ENCODE assay signal across 8 mouse cellular contexts in the genomic region with DNA sequence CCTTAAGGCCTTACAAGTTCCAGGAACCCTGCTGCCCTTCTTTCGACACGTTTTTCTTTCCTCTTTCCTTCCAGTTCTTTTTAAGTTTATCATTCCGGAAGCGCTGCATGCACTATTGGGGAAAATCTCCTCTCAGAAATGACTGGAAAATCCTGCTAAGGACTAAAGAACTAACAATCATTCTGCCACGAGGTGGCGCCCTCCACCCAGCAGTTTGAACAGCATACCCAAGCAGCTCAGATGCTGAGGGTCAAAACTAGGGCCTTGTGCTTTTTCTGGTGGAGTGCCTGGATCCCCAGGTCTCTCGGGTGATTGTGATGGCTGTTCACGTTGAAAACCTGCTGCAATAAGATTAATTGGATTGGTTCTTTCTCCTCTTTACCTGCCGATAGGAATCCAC. TPM values are rescaled to one million over a fixed set of nuclear protein-coding genes. Genes with fewer than 3 reads are reported as not detected.
DNase-seq lines count a peak whose midpoint lies in the region; ATAC-seq and TF ChIP-seq lines count a peak whose summit lies in the region.

No protein-coding gene starts in this region.

- H3K36me3 ChIP-seq in small intestine, adult 2 months (ENCODE audit: control insufficient read depth, insufficient read depth, low read length): no peaks in the 10 kb centered on the region

- H3K27me3 ChIP-seq in small intestine, adult 2 months (ENCODE audit: control insufficient read depth, insufficient read depth, low read length): no peaks in the 10 kb centered on the region

- H3K4me3 ChIP-seq in gastrocnemius, adult 2 months: peak overlapping the region; percentile 36; the same call in 1 of the 2 replicates
- no peak overlapping the region for H3K4me3 ChIP-seq in small intestine, adult 2 months (ENCODE audit: low read depth, low read length)

- peak; percentile 67 for TF ChIP-seq CTCF in gastrocnemius, adult 2 months (IDR thresholded peaks at IDR 0.05)
- peak; percentile 59; the same call in 1 of the 2 replicates for TF ChIP-seq CTCF in small intestine, adult 2 months (IDR thresholded peaks at IDR 0.05; ENCODE audit: extremely low read depth, insufficient read length, insufficient replicate concordance, low read depth, low read length)

- no peak for TF ChIP-seq POLR2A in small intestine, adult 2 months (IDR thresholded peaks at IDR 0.05; ENCODE audit: low read depth, low read length)

- ATAC-seq in activated CD4-positive, CD25-positive, alpha-beta regulatory T cell, adult 4 months: peak; percentile 52
- ATAC-seq in erythroblast, adult 5-6 weeks (replicated peaks; ENCODE audit: low FRiP score, poor library complexity, severe bottlenecking): no peak

- intact Hi-C loops in gastrocnemius, adult 2 months (cut with DNase I): no loop called here
- intact Hi-C loops in left cerebral cortex, postnatal 36 days (cut with DNase I): loop anchor here (5.0 kb wide), 1 partner anchor 75 kb away; no protein-coding TSS in a partner anchor

- 18% methylated on average over 9 of the region's 9 CpGs for WGBS in small intestine, adult 2 months

- H3K27ac ChIP-seq in gastrocnemius, adult 2 months: no peak overlapping the region
- no peak overlapping the region for H3K27ac ChIP-seq in small intestine, adult 2 months (ENCODE audit: insufficient read depth, low read depth, low read length)

- no peaks in the 10 kb centered on the region for H3K4me1 ChIP-seq in small intestine, adult 2 months (ENCODE audit: control insufficient read depth, insufficient read depth, insufficient read length, low read length)

- DNase-seq in cerebellum, postnatal 10 days: peak; percentile 78 to 79
- DNase-seq in gastrocnemius, adult 2 months: peak; percentile 61
- peak; percentile 29 for DNase-seq in kidney, adult 11 months
- peak; percentile 48 to 49 for DNase-seq in left cerebral cortex, postnatal 36 days (ENCODE audit: low spot score in 2 of 2)
- peak; percentile 76 for DNase-seq in mesoderm, embryonic 11.5 days (ENCODE audit: low read depth, low spot score)

RNA-seq across cellular contexts. Expression of gene Tlr8, which starts 12.8 kb away (rescaled TPM):
- not detected for polyA plus RNA-seq in activated CD4-positive, CD25-positive, alpha-beta regulatory T cell, adult 4 months (2017; shearing (Covaris generic))
- under 1 TPM; 0.36 to 0.73 TPM for total RNA-seq in gastrocnemius, adult 2 months (2021)
- under 1 TPM; 0.12 to 0.16 TPM for total RNA-seq in left cerebral cortex, postnatal 36 days (2021)
- polyA plus RNA-seq in small intestine, adult 2 months (2012; rRNA removed): 0.05 TPM in 1 of 2 replicates, not detected in the other
- 11.7 and 24.0 TPM in 2 replicates for total RNA-seq in erythroblast, adult 5-6 weeks (2015; ENCODE audit: low replicate concordance)
- total RNA-seq in erythroblast, adult 5-6 weeks (2017; ENCODE audit: low replicate concordance): 5.3 and 11.2 TPM in 2 replicates

RNA-seq across cellular contexts. Expression of gene Tlr7, which starts 53.4 kb away (rescaled TPM):
- 1 to 10 TPM; 7.4 to 9.0 TPM for polyA plus RNA-seq in activated CD4-positive, CD25-positive, alpha-beta regulatory T cell, adult 4 months (2017; shearing (Covaris generic))
- total RNA-seq in gastrocnemius, adult 2 months (2021): under 1 TPM; 0.43 to 0.70 TPM
- total RNA-seq in left cerebral cortex, postnatal 36 days (2021): 1 to 10 TPM; 3.3 to 4.9 TPM
- 0.04 and 0.06 TPM in 2 replicates for polyA plus RNA-seq in small intestine, adult 2 months (2012; rRNA removed)
- total RNA-seq in erythroblast, adult 5-6 weeks (2015; ENCODE audit: low replicate concordance): 11.1 and 36.7 TPM in 2 replicates
- total RNA-seq in erythroblast, adult 5-6 weeks (2017; ENCODE audit: low replicate concordance): 3.5 and 16.2 TPM in 2 replicates
